Mouse (Mus musculus): ENCODE measurements around the gene Ppox.

- TF ChIP-seq POLR2A (IDR thresholded peaks at IDR 0.05; ENCODE audit: insufficient read depth, low read depth, low read length): no peak
- TF ChIP-seq CTCF (IDR thresholded peaks at IDR 0.05): no peak
- TF ChIP-seq EP300 (IDR thresholded peaks at IDR 0.05; ENCODE audit: insufficient read depth, low read depth, low read length): no peak
Measured at GRCm38 (mm10) chr1:171298226-171298625, 17.2 kb upstream of the Ppox start.

All from heart, adult 2 months (tissue).